22 mouse cellular contexts compared by ENCODE assay signal in the genomic region with DNA sequence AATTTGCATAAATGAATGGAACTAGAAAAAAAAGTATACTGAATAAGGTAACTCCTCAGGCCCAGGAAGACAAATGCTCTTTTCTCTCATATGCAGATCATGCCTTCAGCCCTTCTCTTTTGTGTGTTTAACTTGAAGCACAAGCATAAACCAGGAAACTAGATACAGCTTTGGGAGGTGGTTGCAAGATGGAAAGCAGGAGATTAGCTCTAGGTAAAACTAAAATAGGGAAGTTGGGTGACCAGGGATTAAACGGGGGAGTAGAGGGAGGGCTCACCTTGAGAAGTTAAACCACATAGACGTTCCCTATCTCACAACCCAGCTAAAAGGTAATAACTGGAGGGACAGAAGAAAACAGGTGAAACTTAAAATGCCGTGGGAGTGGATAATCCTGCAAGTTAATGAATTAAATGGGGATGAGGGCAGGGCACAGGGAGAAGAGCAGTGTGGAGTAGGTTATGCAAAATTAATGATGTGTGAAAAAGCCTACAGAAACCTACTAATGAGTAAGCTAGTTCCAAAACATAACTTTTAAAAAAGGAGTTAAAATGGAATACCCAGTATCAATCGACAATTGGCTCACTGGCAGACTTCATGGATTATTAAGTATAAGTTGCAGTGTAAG. TPM values are rescaled to one million over a fixed set of nuclear protein-coding genes. Genes with fewer than 3 reads are reported as not detected.
DNase-seq lines count a peak whose midpoint lies in the region; ATAC-seq and TF ChIP-seq lines count a peak whose summit lies in the region.
"Had no signal": no experiment of that assay in that cellular context is flagged by ENCODE, and none has a peak within 500 bp of the region (broad histone marks: within the 10 kb centered on the region; RNA-seq: fewer than 3 reads in every experiment).

No protein-coding gene starts in this region.

- no peak for TF ChIP-seq CTCF in MEL (IDR thresholded peaks at IDR 0.05 in 2 of 3, conservative IDR thresholded peaks at IDR 0.05 in 1 of 3; ENCODE audit: control insufficient read depth in 1 of 3, insufficient read depth in 1 of 3, low read depth in 2 of 3, low read length in 3 of 3, poor library complexity in 1 of 3, severe bottlenecking in 1 of 3)

- H3K4me1 ChIP-seq in kidney, embryonic 16.5 days (ENCODE audit: insufficient read depth, low read length) = peaks cover 7% of the 10 kb centered on the region
- H3K4me1 ChIP-seq in kidney, embryonic 14.5 days (ENCODE audit: control insufficient read depth, insufficient read depth, low read length) = no peaks in the 10 kb centered on the region
- H3K4me1 ChIP-seq in MEL (ENCODE audit: control insufficient read depth in 1 of 2, insufficient read depth in 2 of 2, low read length in 2 of 2) = peaks cover 0 to 4% of the 10 kb centered on the region in 2 experiments; a peak in 3 of 4 replicates
- H3K4me1 ChIP-seq: embryonic facial prominence, embryonic 13.5 days; embryonic facial prominence, embryonic 15.5 days; forebrain, embryonic 10.5 days; forebrain, embryonic 12.5 days had no signal

- TF ChIP-seq RAD21 in MEL (IDR thresholded peaks at IDR 0.05; ENCODE audit: low read depth, low read length) = no peak

- no peak overlapping the region for H3K9ac ChIP-seq in kidney, embryonic 16.5 days (replicated peaks; ENCODE audit: low read length)
- no peak overlapping the region for H3K9ac ChIP-seq in kidney, embryonic 14.5 days (ENCODE audit: low read depth, low read length)
- H3K9ac ChIP-seq in MEL (ENCODE audit: control insufficient read depth, low read depth, low read length, poor library complexity, severe bottlenecking) = no peak overlapping the region
- H3K9ac ChIP-seq: embryonic facial prominence, embryonic 13.5 days; embryonic facial prominence, embryonic 15.5 days; forebrain, embryonic 12.5 days had no signal

- no peaks in the 10 kb centered on the region for H3K79me2 ChIP-seq in MEL (ENCODE audit: control insufficient read depth, insufficient read depth, low read length, poor library complexity)

- no peak overlapping the region for H3K4me2 ChIP-seq in kidney, embryonic 16.5 days (replicated peaks; ENCODE audit: low read depth, low read length)
- no peak overlapping the region for H3K4me2 ChIP-seq in kidney, embryonic 14.5 days (replicated peaks; ENCODE audit: low read depth, low read length)
- H3K4me2 ChIP-seq: embryonic facial prominence, embryonic 13.5 days; embryonic facial prominence, embryonic 15.5 days; forebrain, embryonic 12.5 days had no signal

- no peaks in the 10 kb centered on the region for H3K36me3 ChIP-seq in kidney, embryonic 16.5 days (ENCODE audit: insufficient read depth, low read length)
- no peaks in the 10 kb centered on the region for H3K36me3 ChIP-seq in kidney, embryonic 14.5 days (ENCODE audit: control insufficient read depth, insufficient read depth, low read length)
- peaks cover 0 to 6% of the 10 kb centered on the region in 2 experiments; a peak in 2 of 4 replicates for H3K36me3 ChIP-seq in MEL (ENCODE audit: control insufficient read depth in 1 of 2, insufficient read depth in 2 of 2, low read length in 2 of 2)
- H3K36me3 ChIP-seq: embryonic facial prominence, embryonic 13.5 days; embryonic facial prominence, embryonic 15.5 days; forebrain, embryonic 10.5 days; forebrain, embryonic 12.5 days had no signal

- H3K9me3 ChIP-seq in kidney, embryonic 16.5 days (ENCODE audit: low read length) = no peaks in the 10 kb centered on the region
- no peaks in the 10 kb centered on the region for H3K9me3 ChIP-seq in kidney, embryonic 14.5 days (ENCODE audit: control insufficient read depth, low read length)
- no peaks in the 10 kb centered on the region for H3K9me3 ChIP-seq in MEL (replicated peaks; ENCODE audit: insufficient read depth, low read length)
- H3K9me3 ChIP-seq: embryonic facial prominence, embryonic 13.5 days; embryonic facial prominence, embryonic 15.5 days; forebrain, embryonic 10.5 days; forebrain, embryonic 12.5 days had no signal

- no peak for TF ChIP-seq POLR2A in MEL (IDR thresholded peaks at IDR 0.05; ENCODE audit: control insufficient read depth in 1 of 2, insufficient read depth in 1 of 2, low read depth in 1 of 2, low read length in 2 of 2, poor library complexity in 1 of 2)

- H3K4me3 ChIP-seq in kidney, embryonic 16.5 days (ENCODE audit: low read length) = no peak overlapping the region
- no peak overlapping the region for H3K4me3 ChIP-seq in kidney, embryonic 14.5 days (ENCODE audit: low read length)
- no peak overlapping the region for H3K4me3 ChIP-seq in MEL (ENCODE audit: control insufficient read depth in 1 of 2, insufficient read depth in 1 of 2, low read depth in 2 of 2, low read length in 2 of 2)
- H3K4me3 ChIP-seq: embryonic facial prominence, embryonic 13.5 days; embryonic facial prominence, embryonic 15.5 days; erythroblast, embryonic 14.5 days; forebrain, embryonic 10.5 days; forebrain, embryonic 12.5 days had no signal

- TF ChIP-seq EP300 in MEL (IDR thresholded peaks at IDR 0.05; ENCODE audit: low read depth in 1 of 2, low read length in 2 of 2) = peak; percentile 56 to 64

- 46% methylated on average over 4 of the region's 4 CpGs for WGBS in kidney, embryonic 16.5 days
- WGBS in kidney, embryonic 14.5 days = 38% methylated on average over 4 of the region's 4 CpGs

- peak overlapping the region; percentile 61; the same call in 1 of the 2 replicates for H3K27ac ChIP-seq in kidney, embryonic 16.5 days (ENCODE audit: low read length)
- H3K27ac ChIP-seq in kidney, embryonic 14.5 days (ENCODE audit: low read depth, low read length) = no peak overlapping the region
- no peak overlapping the region for H3K27ac ChIP-seq in MEL (ENCODE audit: control insufficient read depth, low read depth, low read length)
- H3K27ac ChIP-seq: embryonic facial prominence, embryonic 13.5 days; embryonic facial prominence, embryonic 15.5 days; forebrain, embryonic 10.5 days; forebrain, embryonic 12.5 days had no signal

- ATAC-seq in kidney, embryonic 16.5 days (ENCODE audit: low FRiP score, low TSS enrichment) = peak; percentile 69
- ATAC-seq in kidney, embryonic 14.5 days (ENCODE audit: low FRiP score, low TSS enrichment) = no peak
- ATAC-seq: forebrain, embryonic 14.5 days; forebrain, embryonic 16.5 days had no signal

- H3K27me3 ChIP-seq in kidney, embryonic 16.5 days (ENCODE audit: insufficient read depth, low read length) = no peaks in the 10 kb centered on the region
- no peaks in the 10 kb centered on the region for H3K27me3 ChIP-seq in kidney, embryonic 14.5 days (ENCODE audit: control insufficient read depth, insufficient read depth, low read length)
- H3K27me3 ChIP-seq in MEL (ENCODE audit: control insufficient read depth in 1 of 2, insufficient read depth in 2 of 2, low read length in 2 of 2) = no peaks in the 10 kb centered on the region
- H3K27me3 ChIP-seq: embryonic facial prominence, embryonic 13.5 days; embryonic facial prominence, embryonic 15.5 days; forebrain, embryonic 12.5 days had no signal

- peak; percentile 74 for DNase-seq in MEL (ENCODE audit: low read depth, low spot score)
- peak; percentile 11 for DNase-seq in MEL-GATA-1-ER (ENCODE audit: extremely low read depth, low read depth)
- DNase-seq in heart, adult 8-10 months (ENCODE audit: low spot score) = no peak
- DNase-seq in left cerebral cortex, adult 8-10 months (ENCODE audit: low spot score in 2 of 2) = no peak
- DNase-seq: adrenal gland, adult 2 months; adrenal gland, postnatal 10 days; adrenal gland, postnatal 25 days; cerebellum, adult 11 months; cerebellum, adult 8-10 months; cerebellum, adult 9-11 months; cerebellum, postnatal 14 days; cerebellum, postnatal 36 days; embryo, embryonic 11 days had no signal

TF ChIP-seq in MEL, 35 proteins besides CTCF, POLR2A, EP300 and RAD21:
- TF ChIP-seq JUND (IDR thresholded peaks at IDR 0.05; ENCODE audit: low read depth, low read length) (no peak), MYB (IDR thresholded peaks at IDR 0.05; ENCODE audit: low read depth, low read length) (no peak), E2F4 (IDR thresholded peaks at IDR 0.05; ENCODE audit: borderline replicate concordance, low read depth, low read length) (no peak), ZNF384 (IDR thresholded peaks at IDR 0.05; ENCODE audit: low read depth, low read length) (no peak), MAX (IDR thresholded peaks at IDR 0.05; ENCODE audit: low read length) (no peak), KAT2A (conservative IDR thresholded peaks at IDR 0.05; ENCODE audit: low read depth, low read length) (no peak), NRF1 (IDR thresholded peaks at IDR 0.05; ENCODE audit: insufficient read depth, low read depth, low read length, poor library complexity, severe bottlenecking) (no peak), POLR2AphosphoS5 (IDR thresholded peaks at IDR 0.05; ENCODE audit: borderline replicate concordance, low read depth, low read length) (no peak), GATA1 (IDR thresholded peaks at IDR 0.05; ENCODE audit: low read depth, low read length) (peak; percentile 58; the same call in 1 of the 2 replicates), SMC3 (IDR thresholded peaks at IDR 0.05; ENCODE audit: low read depth, low read length) (no peak), MAFK (IDR thresholded peaks at IDR 0.05; ENCODE audit: borderline replicate concordance, low read depth, low read length) (no peak), TBP (IDR thresholded peaks at IDR 0.05; ENCODE audit: low read depth, low read length) (no peak), ELF1 (IDR thresholded peaks at IDR 0.05; ENCODE audit: low read depth, low read length) (no peak), TCF12 (IDR thresholded peaks at IDR 0.05; ENCODE audit: low read depth, low read length) (0 out of 2 replicates have a peak, but pooled peaks have one; percentile 25), HCFC1 (IDR thresholded peaks at IDR 0.05; ENCODE audit: low read depth, low read length) (no peak), POLR2AphosphoS2 (IDR thresholded peaks at IDR 0.05; ENCODE audit: low read length) (no peak), CHD2 (IDR thresholded peaks at IDR 0.05; ENCODE audit: low read length) (no peak)

RNA-seq across cellular contexts. Expression of a gene that starts 40.2 kb away (rescaled TPM):
- 9.0 and 10.5 TPM in 2 replicates for polyA plus RNA-seq in kidney, embryonic 16.5 days (2015; fragmentation: Nextera tagmentation; extraction: Ambion mirVana)
- 7.6 and 10.2 TPM in 2 replicates for polyA plus RNA-seq in kidney, embryonic 14.5 days (2014; fragmentation: Nextera tagmentation; extraction: Ambion mirVana)
- total RNA-seq in MEL (2012; rRNA removed) = 1.5 and 1.6 TPM in 2 replicates
- polyA plus RNA-seq in MEL (2012; ENCODE audit: insufficient read depth in 1 of 2, insufficient read length in 2 of 2, low read depth in 1 of 2, low replicate concordance in 2 of 2, missing spikeins in 1 of 2) = 1 to 10 TPM in 1 of 2 experiments, not detected in 1; 1.2 TPM
- 1 to 10 TPM; 4.5 to 6.1 (median 5.3) TPM for total RNA-seq in heart, adult 8-10 months (2022)
- 100 to 1,000 TPM; 194 to 214 (median 206) TPM for total RNA-seq in left cerebral cortex, adult 8-10 months (2022)
- polyA plus RNA-seq: erythroblast, embryonic 14.5 days had no signal

Comparison
In these comparisons a context has a peak if more than half of its experiments do, and no peak if none do; other contexts are left out.
1. DNase-seq: peak in MEL (single experiment) and MEL-GATA-1-ER (single experiment); none in heart, adult 8-10 months (single experiment) and left cerebral cortex, adult 8-10 months (0 of 2).
2. RNA of a gene that starts 40.2 kb away (total RNA-seq): 194 to 214 TPM in left cerebral cortex, adult 8-10 months; 4.5 to 6.1 TPM in heart, adult 8-10 months and 1.5 to 1.6 TPM in MEL; every median in the first group is over 10 times any median in the second.